Mouse (Mus musculus) embryonic facial prominence, embryonic 15.5 days (tissue): Measurements from ENCODE around the gene Rfx1. TPM values are rescaled to one million over a fixed set of nuclear protein-coding genes. Genes with fewer than 3 reads are reported as not detected.

Source experiments
- ATAC-seq: fragments of 200-750 bp; cut with Nextera tagmentation; 2 replicates; pipeline ENCODE4 v1.8.0; 2017; ENCODE audit warnings: low read depth, moderate TSS enrichment; ENCODE audit not compliant: insufficient number of reproducible peaks, low FRiP score, low TSS enrichment
- H3K27ac ChIP-seq: fragments of 300-500 bp; sonication (generic); replicated peaks from 2 replicates; pipeline ENCODE4 v1.5.1; 2015; ENCODE audit warnings: mild to moderate bottlenecking, inconsistent platforms
- H3K27me3 ChIP-seq: fragments of 300-500 bp; sonication (generic); 2 replicates; pipeline ENCODE4 v1.6.1; 2015; ENCODE audit warnings: inconsistent platforms
- H3K36me3 ChIP-seq: fragments of 300-500 bp; sonication (generic); 2 replicates; pipeline ENCODE4 v1.6.1; 2015; ENCODE audit warnings: mild to moderate bottlenecking, inconsistent platforms
- H3K4me1 ChIP-seq: fragments of 300-500 bp; sonication (generic); 2 replicates; pipeline ENCODE4 v1.6.1; 2015; ENCODE audit warnings: inconsistent platforms
- H3K4me2 ChIP-seq: fragments of 300-500 bp; sonication (generic); replicated peaks from 2 replicates; pipeline ENCODE4 v1.6.1; 2015; ENCODE audit warnings: mild to moderate bottlenecking, inconsistent platforms
- H3K4me3 ChIP-seq: fragments of 300-500 bp; sonication (generic); replicated peaks from 2 replicates; pipeline ENCODE4 v1.5.1; 2015; ENCODE audit warnings: mild to moderate bottlenecking, inconsistent platforms
- H3K9ac ChIP-seq: fragments of 300-500 bp; sonication (generic); 2 replicates; pipeline ENCODE4 v1.6.1; 2015; ENCODE audit warnings: inconsistent platforms
- H3K9me3 ChIP-seq: fragments of 300-500 bp; sonication (generic); replicated peaks from 2 replicates; pipeline ENCODE4 v1.6.1; 2016; ENCODE audit warnings: inconsistent platforms
- WGBS: fragments of 180-500 bp; shearing (Covaris S2); methylation state at CpG from one replicate; pipeline ENCODE4 v1.1.7; 2015; 5-methylcytosine and 5-hydroxymethylcytosine counted together
- polyA plus RNA-seq: library from polyadenylated mRNA; unstranded; fragments of >200 nt; fragmentation: Nextera tagmentation; extraction: Ambion mirVana; gene quantifications from 2 replicates; pipeline ENCODE4 v1.2.1, GENCODE M21; 2015

Rfx1 gene
- polyA plus RNA-seq, result 9.8 and 10.2 TPM in 2 replicates

- WGBS, result under 1% methylated on average over 51 of the region's 51 CpGs
- no peaks in the 10 kb centered on the region for H3K36me3 ChIP-seq
- H3K4me1 ChIP-seq, result peaks cover 35% of the 10 kb centered on the region
- H3K4me2 ChIP-seq, result peak within 1 kb of the TSS; percentile 81
- H3K9me3 ChIP-seq, result no peaks in the 10 kb centered on the region
- H3K9ac ChIP-seq, result peak within 1 kb of the TSS; percentile 84
- H3K4me3 ChIP-seq, result peak within 1 kb of the TSS; percentile 94
- H3K27me3 ChIP-seq, result no peaks in the 10 kb centered on the region
- H3K27ac ChIP-seq, result peak within 1 kb of the TSS; percentile 97
- peak; percentile 98 for ATAC-seq
Observed at GRCm38 (mm10) chr8:84066291-84066930, at the start of gene Rfx1. TSS of gene Rfx1 (plus strand) at chr8:84066834.

- H3K36me3 ChIP-seq, result no peaks in the 10 kb centered on the region
- no peaks in the 10 kb centered on the region for H3K9me3 ChIP-seq
- H3K9ac ChIP-seq, result no peak overlapping the region
- peaks cover 15% of the 10 kb centered on the region; the same call in 1 of the 2 replicates for H3K27me3 ChIP-seq
- H3K27ac ChIP-seq, result no peak overlapping the region
- H3K4me1 ChIP-seq, result peaks cover 7% of the 10 kb centered on the region; the same call in 1 of the 2 replicates
- 77% methylated on average over 9 of the region's 9 CpGs for WGBS
- no peak overlapping the region for H3K4me3 ChIP-seq
- H3K4me2 ChIP-seq, result no peak overlapping the region
- no peak for ATAC-seq
Observed at GRCm38 (mm10) chr8:84019738-84020137, 46.9 kb upstream of the Rfx1 start.

GRCm38 (mm10) chr8:84021096-84021495 lies 45.5 kb upstream of the Rfx1 start, which contains the start of gene Palm3:
TSS of gene Palm3 (plus strand) at chr8:84021471.
- Histone ChIP-seq H3K4me1 (peaks cover 12% of the 10 kb centered on the region; the same call in 1 of the 2 replicates), H3K27ac (no peak within 1 kb of the TSS), H3K9ac (no peak within 1 kb of the TSS), H3K4me3 (no peak within 1 kb of the TSS), H3K27me3 (peaks cover 17% of the 10 kb centered on the region; the same call in 1 of the 2 replicates), H3K36me3 (no peaks in the 10 kb centered on the region), H3K9me3 (no peaks in the 10 kb centered on the region), H3K4me2 (peak within 1 kb of the TSS; percentile 32)
- ATAC-seq, result peak; percentile 63; the same call in 1 of the 2 replicates
- WGBS, result 13% methylated on average over 17 of the region's 18 CpGs

DNA sequence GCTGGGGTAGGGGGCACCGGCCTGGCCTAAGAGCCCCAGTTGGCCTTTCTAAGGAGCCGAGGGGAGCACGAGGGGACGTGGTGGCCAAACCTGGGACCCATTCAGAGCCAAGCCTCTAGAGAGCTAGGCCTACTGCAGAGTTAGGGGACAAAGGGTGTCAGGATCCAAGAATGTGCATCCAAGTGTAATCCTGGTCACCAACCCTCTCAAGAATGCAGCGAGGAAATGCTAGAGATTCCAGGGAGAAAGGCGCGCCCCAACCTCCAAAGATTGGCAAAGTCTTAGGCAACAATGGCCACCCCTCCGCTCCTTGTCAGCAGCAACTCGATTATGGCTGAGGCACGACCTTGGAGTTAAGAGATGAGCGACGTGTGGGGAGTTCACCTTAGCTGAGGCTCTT lies 45.1 kb upstream of the Rfx1 start:
- peaks cover 17% of the 10 kb centered on the region; the same call in 1 of the 2 replicates for H3K4me1 ChIP-seq
- no peaks in the 10 kb centered on the region for H3K36me3 ChIP-seq
- no peaks in the 10 kb centered on the region for H3K9me3 ChIP-seq
- peaks cover 18% of the 10 kb centered on the region; the same call in 1 of the 2 replicates for H3K27me3 ChIP-seq
- WGBS, result 43% methylated on average over 12 of the region's 12 CpGs
- ATAC-seq, result no peak
- H3K4me3 ChIP-seq, result no peak overlapping the region
- H3K4me2 ChIP-seq, result peak overlapping the region; percentile 32
- no peak overlapping the region for H3K27ac ChIP-seq
- H3K9ac ChIP-seq, result no peak overlapping the region

- H3K4me3 ChIP-seq, result no peak overlapping the region
- H3K4me2 ChIP-seq, result no peak overlapping the region
- no peaks in the 10 kb centered on the region for H3K36me3 ChIP-seq
- no peak overlapping the region for H3K9ac ChIP-seq
- 19% methylated on average over 5 of the region's 5 CpGs for WGBS
- ATAC-seq, result no peak
- H3K27ac ChIP-seq, result no peak overlapping the region
- H3K4me1 ChIP-seq, result peaks cover 23% of the 10 kb centered on the region
- no peaks in the 10 kb centered on the region for H3K9me3 ChIP-seq
- peaks cover 27% of the 10 kb centered on the region; the same call in 1 of the 2 replicates for H3K27me3 ChIP-seq
Observed at GRCm38 (mm10) chr8:84023085-84023484, 43.5 kb upstream of the Rfx1 start.

GRCm38 (mm10) chr8:84023631-84024030 lies 43.0 kb upstream of the Rfx1 start:
- no peak overlapping the region for H3K27ac ChIP-seq
- no peaks in the 10 kb centered on the region for H3K9me3 ChIP-seq
- no peak overlapping the region for H3K4me3 ChIP-seq
- no peak for ATAC-seq
- H3K4me2 ChIP-seq, result no peak overlapping the region
- 51% methylated on average over 1 of the region's 1 CpGs for WGBS
- H3K4me1 ChIP-seq, result peaks cover 23% of the 10 kb centered on the region
- H3K9ac ChIP-seq, result no peak overlapping the region
- peaks cover 27% of the 10 kb centered on the region; the same call in 1 of the 2 replicates for H3K27me3 ChIP-seq
- no peaks in the 10 kb centered on the region for H3K36me3 ChIP-seq

DNA sequence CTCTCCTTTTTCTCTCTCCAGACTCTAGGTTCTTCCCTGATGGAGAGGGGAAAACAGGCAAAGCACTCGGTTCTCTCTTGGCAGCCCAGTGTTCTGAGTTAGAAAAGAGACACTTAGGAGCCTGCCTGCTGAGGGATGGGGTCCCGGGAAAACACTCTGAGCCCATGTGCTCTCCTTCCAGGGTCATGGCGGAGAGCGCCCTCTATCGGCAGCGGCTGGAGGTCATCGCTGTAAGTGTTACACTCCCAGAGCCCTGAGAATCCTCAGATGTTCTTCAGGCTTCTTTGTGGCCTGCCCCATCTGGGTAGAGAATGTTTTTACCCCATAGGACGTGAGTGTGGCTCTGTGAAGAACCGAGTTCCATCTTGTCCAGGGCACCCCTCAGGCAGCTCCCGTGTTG lies 42.5 kb upstream of the Rfx1 start:
- H3K9ac ChIP-seq, result no peak overlapping the region
- no peak overlapping the region for H3K27ac ChIP-seq
- H3K4me1 ChIP-seq, result peaks cover 23% of the 10 kb centered on the region
- H3K36me3 ChIP-seq, result no peaks in the 10 kb centered on the region
- H3K4me3 ChIP-seq, result no peak overlapping the region
- no peak for ATAC-seq
- WGBS, result 17% methylated on average over 10 of the region's 10 CpGs
- no peak overlapping the region for H3K4me2 ChIP-seq
- H3K27me3 ChIP-seq, result peaks cover 27% of the 10 kb centered on the region; the same call in 1 of the 2 replicates
- no peaks in the 10 kb centered on the region for H3K9me3 ChIP-seq

GRCm38 (mm10) chr8:84025863-84026262 lies 40.8 kb upstream of the Rfx1 start:
- H3K9ac ChIP-seq, result peak overlapping the region; percentile 35
- WGBS, result under 1% methylated on average over 41 of the region's 41 CpGs
- no peaks in the 10 kb centered on the region for H3K9me3 ChIP-seq
- H3K4me3 ChIP-seq, result peak overlapping the region; percentile 49
- H3K27me3 ChIP-seq, result peaks cover 22% of the 10 kb centered on the region; the same call in 1 of the 2 replicates
- H3K4me2 ChIP-seq, result peak overlapping the region; percentile 85
- peaks cover 23% of the 10 kb centered on the region for H3K4me1 ChIP-seq
- no peak overlapping the region for H3K27ac ChIP-seq
- H3K36me3 ChIP-seq, result no peaks in the 10 kb centered on the region
- ATAC-seq, result peak; percentile 71

DNA sequence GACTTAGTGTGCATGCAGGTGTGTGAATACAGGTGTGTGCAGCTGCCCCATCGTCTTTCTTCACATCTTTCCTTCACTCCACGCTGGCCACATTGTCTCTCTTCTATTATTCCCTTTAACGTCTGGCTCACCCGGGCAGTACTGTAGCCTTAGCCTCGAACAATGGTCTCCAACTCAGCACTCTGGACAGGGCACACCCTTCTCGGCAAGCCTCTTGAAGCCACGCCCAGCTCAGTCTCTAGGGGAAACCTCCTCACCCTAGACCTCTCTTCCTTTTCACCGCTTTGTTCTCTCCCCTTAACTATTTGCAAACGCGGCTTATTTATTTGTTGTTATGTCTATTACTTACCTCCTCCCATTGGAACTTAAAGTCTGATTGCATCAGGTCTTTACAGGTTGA lies 39.2 kb upstream of the Rfx1 start:
- WGBS, result 14% methylated on average over 10 of the region's 10 CpGs

GRCm38 (mm10) chr8:84029272-84029671 lies 37.4 kb upstream of the Rfx1 start:
- WGBS, result 87% methylated on average over 5 of the region's 5 CpGs
- H3K9ac ChIP-seq, result no peak overlapping the region

More for the DNA sequence above, 39.2 kb upstream of the Rfx1 start:
- no peak overlapping the region for H3K4me3 ChIP-seq
- H3K4me2 ChIP-seq, result no peak overlapping the region
- no peaks in the 10 kb centered on the region for H3K36me3 ChIP-seq
- peaks cover 16% of the 10 kb centered on the region for H3K4me1 ChIP-seq
- peaks cover 13% of the 10 kb centered on the region; the same call in 1 of the 2 replicates for H3K27me3 ChIP-seq
- no peak overlapping the region for H3K27ac ChIP-seq
- no peak for ATAC-seq
- no peak overlapping the region for H3K9ac ChIP-seq
- no peaks in the 10 kb centered on the region for H3K9me3 ChIP-seq

GRCm38 (mm10) chr8:84032777-84033176 lies 33.9 kb upstream of the Rfx1 start:
- no peaks in the 10 kb centered on the region for H3K36me3 ChIP-seq
- WGBS, result 70% methylated on average over 4 of the region's 4 CpGs
- H3K9ac ChIP-seq, result no peak overlapping the region
- no peak overlapping the region for H3K4me2 ChIP-seq
- no peaks in the 10 kb centered on the region for H3K27me3 ChIP-seq
- no peak overlapping the region for H3K27ac ChIP-seq
- ATAC-seq, result no peak
- no peak overlapping the region for H3K4me3 ChIP-seq
- no peaks in the 10 kb centered on the region for H3K9me3 ChIP-seq
- H3K4me1 ChIP-seq, result no peaks in the 10 kb centered on the region

More at GRCm38 (mm10) chr8:84029272-84029671, 37.4 kb upstream of the Rfx1 start:
- H3K9me3 ChIP-seq, result no peaks in the 10 kb centered on the region
- H3K27me3 ChIP-seq, result peaks cover 13% of the 10 kb centered on the region; the same call in 1 of the 2 replicates
- H3K4me1 ChIP-seq, result peaks cover 16% of the 10 kb centered on the region
- no peak for ATAC-seq
- H3K4me2 ChIP-seq, result no peak overlapping the region
- H3K36me3 ChIP-seq, result no peaks in the 10 kb centered on the region
- no peak overlapping the region for H3K27ac ChIP-seq
- no peak overlapping the region for H3K4me3 ChIP-seq
